Mouse (Mus musculus) retina, postnatal 1 day (tissue): ENCODE measurements around the gene Fndc3b.
"Not testable (repeated sequence)": the region's sequence is repeated elsewhere in the genome, so short reads cannot be mapped to it uniquely, and the experiment has no call there.

Experiments
- DNase-seq: peaks from one replicate; pipeline ENCODE4 v3.0.0-alpha.2; 2012

Gene Fndc3b

GRCm38 (mm10) chr3:27491367-27491766 lies 219.7 kb downstream of the Fndc3b start:
- no peak for DNase-seq

GRCm38 (mm10) chr3:27490891-27491290 lies 220.2 kb downstream of the Fndc3b start:
- DNase-seq = no peak

GRCm38 (mm10) chr3:27489550-27489949 lies 221.6 kb downstream of the Fndc3b start:
- DNase-seq = no peak

- no peak for DNase-seq
These were observed 226.0 kb downstream of the Fndc3b start for GRCm38 (mm10) chr3:27485141-27485540.

GRCm38 (mm10) chr3:27484698-27485097 lies 226.4 kb downstream of the Fndc3b start:
- DNase-seq = no peak

GRCm38 (mm10) chr3:27483762-27484161 lies 227.3 kb downstream of the Fndc3b start:
- DNase-seq = no peak

GRCm38 (mm10) chr3:27483321-27483720 lies 227.8 kb downstream of the Fndc3b start:
- no peak for DNase-seq

- no peak for DNase-seq
These were observed 229.4 kb downstream of the Fndc3b start for GRCm38 (mm10) chr3:27481738-27482137.

- no peak for DNase-seq
These were observed 231.7 kb downstream of the Fndc3b start for GRCm38 (mm10) chr3:27479378-27479777.

GRCm38 (mm10) chr3:27478563-27479156 lies 232.4 kb downstream of the Fndc3b start:
- DNase-seq = no peak

- not testable (repeated sequence) for DNase-seq
These were observed 233.4 kb downstream of the Fndc3b start for GRCm38 (mm10) chr3:27477749-27478148.

- no peak for DNase-seq
These were observed 235.2 kb downstream of the Fndc3b start for GRCm38 (mm10) chr3:27475899-27476298.

GRCm38 (mm10) chr3:27473801-27474599 lies 237.1 kb downstream of the Fndc3b start:
- no peak for DNase-seq

GRCm38 (mm10) chr3:27472846-27473245 lies 238.3 kb downstream of the Fndc3b start:
- DNase-seq = no peak

GRCm38 (mm10) chr3:27470781-27471180 lies 240.3 kb downstream of the Fndc3b start:
- no peak for DNase-seq

GRCm38 (mm10) chr3:27469971-27470370 lies 241.1 kb downstream of the Fndc3b start:
- no peak for DNase-seq

GRCm38 (mm10) chr3:27467505-27468020 lies 243.5 kb downstream of the Fndc3b start:
- peak; percentile 26 for DNase-seq

GRCm38 (mm10) chr3:27466297-27466901 lies 244.7 kb downstream of the Fndc3b start:
- peak; percentile 66 for DNase-seq

GRCm38 (mm10) chr3:27463373-27463772 lies 247.7 kb downstream of the Fndc3b start:
- DNase-seq = no peak

GRCm38 (mm10) chr3:27462934-27463333 lies 248.2 kb downstream of the Fndc3b start:
- no peak for DNase-seq

GRCm38 (mm10) chr3:27462316-27462902 lies 248.7 kb downstream of the Fndc3b start:
- DNase-seq = no peak

GRCm38 (mm10) chr3:27461861-27462260 lies 249.2 kb downstream of the Fndc3b start:
- DNase-seq = no peak

GRCm38 (mm10) chr3:27461037-27461436 lies 250.1 kb downstream of the Fndc3b start:
- peak; percentile 85 for DNase-seq
